ENCODE assay signal across 8 mouse cellular contexts in the genomic region with DNA sequence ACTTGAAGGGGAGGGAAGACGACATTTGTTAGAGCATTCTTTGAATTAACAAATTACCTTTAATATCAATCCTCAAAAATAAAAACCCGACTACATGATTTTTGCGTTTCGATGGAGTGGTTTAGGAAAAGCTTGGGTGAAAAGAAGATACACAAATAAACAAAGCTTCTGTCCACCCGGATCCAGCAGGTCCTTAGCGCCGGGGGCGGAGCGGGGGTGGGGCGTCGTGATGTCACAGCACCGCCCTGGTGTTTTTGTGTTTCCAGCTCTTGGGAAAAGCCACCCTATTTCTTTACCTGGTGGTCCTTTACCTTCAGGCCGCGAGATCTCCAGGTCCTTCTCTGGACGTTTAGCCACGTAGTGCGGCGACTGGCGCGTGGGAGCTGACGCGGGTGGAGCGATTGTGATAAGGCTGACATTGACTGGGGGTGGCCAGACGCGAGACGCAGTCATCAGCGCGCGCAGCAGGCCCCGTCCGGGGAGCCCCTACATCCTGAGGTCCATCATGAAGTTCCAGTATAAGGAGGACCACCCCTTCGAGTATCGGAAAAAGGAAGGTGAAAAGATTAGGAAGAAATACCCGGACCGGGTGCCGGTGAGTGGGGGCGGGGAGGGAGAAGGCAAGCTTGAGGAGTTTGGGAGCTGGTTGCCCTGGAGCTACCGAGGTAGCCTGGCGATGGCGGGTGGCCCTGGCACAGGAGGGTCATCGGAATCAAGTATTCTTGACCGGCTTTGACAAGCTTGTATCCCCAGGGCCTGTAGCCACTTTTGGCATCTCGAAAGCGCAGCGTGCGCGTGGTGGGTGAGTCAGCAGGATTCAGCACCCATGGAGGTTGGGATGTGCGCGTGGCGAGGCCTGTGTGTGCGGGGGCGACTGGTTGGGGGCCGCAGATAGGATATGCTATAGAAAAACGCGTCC. TPM values are rescaled to one million over a fixed set of nuclear protein-coding genes. Genes with fewer than 3 reads are reported as not detected.
DNase-seq lines count a peak whose midpoint lies in the region; ATAC-seq and TF ChIP-seq lines count a peak whose summit lies in the region.

A gene (plus strand): TSS at position 219 of the 919 bp plus-strand sequence.

- peak within 1 kb of the TSS; percentile 100 for H3K4me3 ChIP-seq in bone marrow macrophage, adult 2 months (ENCODE audit: insufficient read depth, low read length)
- H3K4me3 ChIP-seq in embryonic fibroblast, embryonic 13.5 days (ENCODE audit: insufficient read depth, low read length), result peak within 1 kb of the TSS; percentile 82
- peak within 1 kb of the TSS; percentile 86 for H3K4me3 ChIP-seq in limb, embryonic 13.5 days
- H3K4me3 ChIP-seq in midbrain, embryonic 15.5 days, result peak within 1 kb of the TSS; percentile 91

- H3K4me2 ChIP-seq in limb, embryonic 13.5 days (replicated peaks), result peak within 1 kb of the TSS; percentile 86
- peak within 1 kb of the TSS; percentile 77 for H3K4me2 ChIP-seq in midbrain, embryonic 15.5 days

- no peak for TF ChIP-seq POLR2A in bone marrow macrophage, adult 2 months (IDR thresholded peaks at IDR 0.05; ENCODE audit: borderline replicate concordance, low read depth, low read length)
- TF ChIP-seq POLR2A in embryonic fibroblast, embryonic 13.5 days (IDR thresholded peaks at IDR 0.05; ENCODE audit: low read depth, low read length), result peak; percentile 35; the same call in 1 of the 2 replicates

- peak within 1 kb of the TSS; percentile 76 for H3K9ac ChIP-seq in limb, embryonic 13.5 days
- peak within 1 kb of the TSS; percentile 96 for H3K9ac ChIP-seq in midbrain, embryonic 15.5 days

- H3K36me3 ChIP-seq in limb, embryonic 13.5 days, result peaks cover 8% of the 10 kb centered on the region
- H3K36me3 ChIP-seq in midbrain, embryonic 15.5 days (replicated peaks), result peaks cover under 1% of the 10 kb centered on the region; the same call in 1 of the 2 replicates

- DNase-seq in B cell, adult 2 months, result peak; percentile 73 to 75
- peak; percentile 84 to 90 for DNase-seq in heart, adult 9 months (ENCODE audit: low spot score in 2 of 2)
- DNase-seq in kidney, adult 9 months, result peak; percentile 96
- DNase-seq in spleen, postnatal 10 days (ENCODE audit: low spot score in 2 of 2), result peak; percentile 67 to 81

- ATAC-seq in limb, embryonic 13.5 days (ENCODE audit: low FRiP score, low read depth), result peak; percentile 83
- ATAC-seq in midbrain, embryonic 15.5 days (replicated peaks), result peak; percentile 89

- H3K27ac ChIP-seq in bone marrow macrophage, adult 2 months (ENCODE audit: insufficient read depth, low read depth, low read length), result peak within 1 kb of the TSS; percentile 96
- peak within 1 kb of the TSS; percentile 50; the same call in 1 of the 2 replicates for H3K27ac ChIP-seq in embryonic fibroblast, embryonic 13.5 days (ENCODE audit: insufficient read depth, low read length)
- no peak within 1 kb of the TSS for H3K27ac ChIP-seq in limb, embryonic 13.5 days
- peak within 1 kb of the TSS; percentile 89 for H3K27ac ChIP-seq in midbrain, embryonic 15.5 days

- peaks cover 24% of the 10 kb centered on the region for H3K4me1 ChIP-seq in bone marrow macrophage, adult 2 months (ENCODE audit: control insufficient read depth, insufficient read depth, low read length)
- H3K4me1 ChIP-seq in embryonic fibroblast, embryonic 13.5 days (ENCODE audit: control insufficient read depth, insufficient read depth, low read length), result peaks cover 12% of the 10 kb centered on the region
- H3K4me1 ChIP-seq in limb, embryonic 13.5 days, result peaks cover 22% of the 10 kb centered on the region
- H3K4me1 ChIP-seq in midbrain, embryonic 15.5 days, result peaks cover 31% of the 10 kb centered on the region

- no peaks in the 10 kb centered on the region for H3K27me3 ChIP-seq in limb, embryonic 13.5 days
- H3K27me3 ChIP-seq in midbrain, embryonic 15.5 days (replicated peaks), result no peaks in the 10 kb centered on the region

- no peak for TF ChIP-seq CTCF in bone marrow macrophage, adult 2 months (IDR thresholded peaks at IDR 0.05; ENCODE audit: low read depth, low read length)
- TF ChIP-seq CTCF in embryonic fibroblast, embryonic 13.5 days (IDR thresholded peaks at IDR 0.05; ENCODE audit: borderline replicate concordance, insufficient read depth, low read length), result no peak

- H3K9me3 ChIP-seq in limb, embryonic 13.5 days, result no peaks in the 10 kb centered on the region
- H3K9me3 ChIP-seq in midbrain, embryonic 15.5 days, result no peaks in the 10 kb centered on the region

- under 1% methylated on average over 55 of the region's 55 CpGs for WGBS in limb, embryonic 13.5 days
- under 1% methylated on average over 55 of the region's 55 CpGs for WGBS in midbrain, embryonic 15.5 days

RNA-seq across cellular contexts. Expression of the gene that starts here (rescaled TPM):
- 115 and 118 TPM in 2 replicates for polyA plus RNA-seq in bone marrow macrophage, adult 2 months (2012; ENCODE audit: insufficient read depth, insufficient read length, missing spikeins)
- polyA plus RNA-seq in embryonic fibroblast, embryonic 13.5 days (2011; ENCODE audit: insufficient read length, low read depth, missing spikeins), result 92.0 and 113 TPM in 2 replicates
- polyA plus RNA-seq in limb, embryonic 13.5 days (2015; fragmentation: Nextera tagmentation; extraction: Ambion mirVana), result 55.4 and 55.5 TPM in 2 replicates
- polyA plus RNA-seq in midbrain, embryonic 15.5 days (2015; fragmentation: Nextera tagmentation; extraction: Ambion mirVana), result 201 TPM in 2 replicates
